Mouse (Mus musculus) stomach, postnatal 0 days (tissue): ENCODE measurements at regions not wholly inside any gene's neighbourhood (a gene's known extent, or its start where the extent isn't known, plus 50 kb on each side); places are given as distances from the start of the nearest gene placed in this dataset.

ENCODE experiments used
- ATAC-seq: fragments of 200-750 bp; cut with Nextera tagmentation; 2 replicates; pipeline ENCODE4 v1.8.0; 2017; ENCODE audit not compliant: low FRiP score, low TSS enrichment
- DNase-seq: peaks from one replicate; pipeline ENCODE4 v3.0.0-alpha.2; 2016; ENCODE audit warnings: low spot score
- H3K27ac ChIP-seq: fragments of 300-500 bp; sonication (generic); replicated peaks from 2 replicates; pipeline ENCODE4 v1.5.1; 2014; ENCODE audit warnings: mild to moderate bottlenecking, control low read depth
- H3K27me3 ChIP-seq: fragments of 300-500 bp; sonication (generic); 2 replicates; pipeline ENCODE4 v1.6.1; 2014; ENCODE audit warnings: low read length; ENCODE audit not compliant: control insufficient read depth, insufficient read depth
- H3K36me3 ChIP-seq: fragments of 300-500 bp; sonication (generic); 2 replicates; pipeline ENCODE4 v1.6.1; 2014; ENCODE audit warnings: low read length, mixed read lengths; ENCODE audit not compliant: control insufficient read depth, insufficient read depth
- H3K4me1 ChIP-seq: fragments of 300-500 bp; sonication (generic); replicated peaks from 2 replicates; pipeline ENCODE4 v1.6.1; 2014; ENCODE audit warnings: antibody characterized with exemption; ENCODE audit not compliant: control insufficient read depth, insufficient read depth
- H3K4me2 ChIP-seq: fragments of 300-500 bp; sonication (generic); replicated peaks from 2 replicates; pipeline ENCODE4 v1.6.1; 2014; ENCODE audit warnings: low read depth, mild to moderate bottlenecking, control low read depth, moderate library complexity
- H3K4me3 ChIP-seq: fragments of 300-500 bp; sonication (generic); 2 replicates; pipeline ENCODE4 v1.5.1; 2014; ENCODE audit warnings: low read depth, low read length, control low read depth
- H3K9ac ChIP-seq: fragments of 300-500 bp; sonication (generic); 2 replicates; pipeline ENCODE4 v1.6.1; 2014; ENCODE audit warnings: mild to moderate bottlenecking, low read length, control low read depth, mixed read lengths
- H3K9me3 ChIP-seq: fragments of 300-500 bp; sonication (generic); 2 replicates; pipeline ENCODE4 v1.6.1; 2016; ENCODE audit warnings: low read length; ENCODE audit not compliant: control insufficient read depth
- CTCF ChIP-seq: IDR thresholded peaks from 2 replicates; pipeline ENCODE4 v1.5.1; 2016; ENCODE audit warnings: antibody characterized with exemption, low read depth, mild to moderate bottlenecking, moderate library complexity
- EP300 ChIP-seq: optimal IDR thresholded peaks from 2 replicates; pipeline ENCODE3; 2016; ENCODE audit warnings: antibody characterized with exemption
- WGBS: fragments of 180-500 bp; shearing (Covaris S2); extraction: QIAGEN DNeasy Blood & Tissue Kit; methylation state at CpG from one replicate; pipeline ENCODE4 v1.1.7; 2014; 5-methylcytosine and 5-hydroxymethylcytosine counted together

- TF ChIP-seq CTCF: no peak
- no peak for TF ChIP-seq EP300
- no peak overlapping the region for H3K4me3 ChIP-seq
- H3K4me2 ChIP-seq: no peak overlapping the region
- no peak for DNase-seq
- no peaks in the 10 kb centered on the region for H3K9me3 ChIP-seq
- no peaks in the 10 kb centered on the region for H3K36me3 ChIP-seq
- no peaks in the 10 kb centered on the region for H3K4me1 ChIP-seq
- H3K27me3 ChIP-seq: no peaks in the 10 kb centered on the region
- ATAC-seq: no peak
- H3K9ac ChIP-seq: no peak overlapping the region
- H3K27ac ChIP-seq: no peak overlapping the region
- WGBS: 89% methylated on average over 6 of the region's 6 CpGs
Measured at GRCm38 (mm10) chr13:115655134-115655533, 553.4 kb upstream of the Itga1 start.

GRCm38 (mm10) chr13:115652935-115653334 is 551.2 kb upstream of the Itga1 start:
- no peak overlapping the region for H3K4me3 ChIP-seq
- no peak overlapping the region for H3K27ac ChIP-seq
- H3K9ac ChIP-seq: no peak overlapping the region
- no peaks in the 10 kb centered on the region for H3K9me3 ChIP-seq
- no peaks in the 10 kb centered on the region for H3K4me1 ChIP-seq
- ATAC-seq: no peak
- no peak for DNase-seq
- H3K36me3 ChIP-seq: no peaks in the 10 kb centered on the region
- H3K27me3 ChIP-seq: no peaks in the 10 kb centered on the region
- 67% methylated on average over 2 of the region's 2 CpGs for WGBS
- no peak overlapping the region for H3K4me2 ChIP-seq
- TF ChIP-seq CTCF: no peak
- no peak for TF ChIP-seq EP300

- H3K36me3 ChIP-seq: no peaks in the 10 kb centered on the region
- H3K4me1 ChIP-seq: no peaks in the 10 kb centered on the region
- no peaks in the 10 kb centered on the region for H3K27me3 ChIP-seq
- H3K9me3 ChIP-seq: no peaks in the 10 kb centered on the region
- TF ChIP-seq CTCF (no peak), EP300 (no peak)
- H3K4me2 ChIP-seq: no peak overlapping the region
- no peak for ATAC-seq
- H3K4me3 ChIP-seq: no peak overlapping the region
- DNase-seq: no peak
- 34% methylated on average over 1 of the region's 1 CpGs for WGBS
- H3K27ac ChIP-seq: no peak overlapping the region
- H3K9ac ChIP-seq: no peak overlapping the region
Measured at GRCm38 (mm10) chr13:115652352-115652751, 550.6 kb upstream of the Itga1 start.

GRCm38 (mm10) chr13:115631410-115632105 is 529.8 kb upstream of the Itga1 start:
- no peaks in the 10 kb centered on the region for H3K4me1 ChIP-seq
- no peak overlapping the region for H3K9ac ChIP-seq
- DNase-seq (no peak), ATAC-seq (no peak)
- no peak overlapping the region for H3K4me2 ChIP-seq
- no peaks in the 10 kb centered on the region for H3K27me3 ChIP-seq
- 81% methylated on average over 10 of the region's 10 CpGs for WGBS
- TF ChIP-seq CTCF: no peak
- no peak for TF ChIP-seq EP300
- no peaks in the 10 kb centered on the region for H3K36me3 ChIP-seq
- H3K9me3 ChIP-seq: no peaks in the 10 kb centered on the region
- no peak overlapping the region for H3K27ac ChIP-seq
- H3K4me3 ChIP-seq: no peak overlapping the region

GRCm38 (mm10) chr13:115630603-115631002 is 528.8 kb upstream of the Itga1 start:
- Histone ChIP-seq H3K27me3 (no peaks in the 10 kb centered on the region), H3K4me2 (no peak overlapping the region), H3K27ac (no peak overlapping the region), H3K9me3 (no peaks in the 10 kb centered on the region), H3K36me3 (no peaks in the 10 kb centered on the region), H3K9ac (no peak overlapping the region), H3K4me3 (no peak overlapping the region), H3K4me1 (no peaks in the 10 kb centered on the region)
- DNase-seq: no peak
- no peak for TF ChIP-seq EP300
- TF ChIP-seq CTCF: no peak
- no peak for ATAC-seq
- WGBS: 53% methylated on average over 2 of the region's 2 CpGs

GRCm38 (mm10) chr13:115613174-115613573 is 511.4 kb upstream of the Itga1 start:
- Histone ChIP-seq H3K27ac (no peak overlapping the region), H3K9me3 (no peaks in the 10 kb centered on the region), H3K4me2 (no peak overlapping the region), H3K36me3 (no peaks in the 10 kb centered on the region), H3K9ac (no peak overlapping the region), H3K4me1 (no peaks in the 10 kb centered on the region), H3K4me3 (no peak overlapping the region), H3K27me3 (no peaks in the 10 kb centered on the region)
- TF ChIP-seq CTCF: no peak
- TF ChIP-seq EP300: no peak
- DNase-seq (no peak), ATAC-seq (no peak)
- WGBS: 81% methylated on average over 6 of the region's 6 CpGs
